Mouse (Mus musculus) right cerebral cortex, postnatal 36 days (tissue): Measurements from ENCODE around the gene Vmn2r34.
"Not testable (repeated sequence)": the region's sequence is repeated elsewhere in the genome, so short reads cannot be mapped to it uniquely, and the experiment has no call there.

Experiments used
- DNase-seq, 2 experiments: peaks; one replicate each; pipeline ENCODE4 v3.0.0; 2022; ENCODE audit warnings: low spot score in 2 of 2, mixed read lengths in 1 of 2

Vmn2r34 gene

GRCm38 (mm10) chr7:7689413-7689812, at the start of gene Vmn2r34:
Gene Vmn2r34, minus strand, starts transcription at chr7:7689513.
- DNase-seq, result not testable (repeated sequence)

- not testable (repeated sequence) for DNase-seq
Observed at GRCm38 (mm10) chr7:7674032-7674431, 15.3 kb downstream of the Vmn2r34 start.
